Mouse (Mus musculus): Measurements from ENCODE around the gene Gbx2.

DNA sequence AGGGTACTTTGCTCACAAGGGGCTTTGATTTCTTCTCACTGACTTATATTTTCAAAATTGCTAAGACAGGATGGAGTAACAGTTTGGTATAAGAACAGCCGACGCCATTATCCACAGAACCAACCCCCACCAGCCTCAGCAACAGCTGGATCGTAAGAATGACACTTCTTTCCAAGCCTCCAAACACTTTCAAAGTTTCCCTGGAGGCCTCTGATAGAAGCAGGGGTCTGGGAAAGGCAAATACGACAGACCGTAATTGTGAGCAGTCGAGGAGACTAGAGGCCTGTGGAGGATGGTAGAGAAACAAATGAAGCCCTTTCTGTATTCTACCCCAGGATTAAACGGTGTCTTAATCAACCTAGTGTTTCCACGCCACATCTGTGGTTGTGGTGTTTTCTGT lies 40.9 kb upstream of the Gbx2 start:
- TF ChIP-seq POLR2A (IDR thresholded peaks at IDR 0.05; ENCODE audit: borderline replicate concordance, control insufficient read depth, low read depth, low read length), result no peak
- TF ChIP-seq CTCF (IDR thresholded peaks at IDR 0.05; ENCODE audit: control insufficient read depth, insufficient read depth, low read length), result no peak
